Mouse (Mus musculus): ENCODE data around the gene Tppp.
"Not testable (repeated sequence)": the region's sequence is repeated elsewhere in the genome, so short reads cannot be mapped to it uniquely, and the experiment has no call there.

Tppp gene

DNA sequence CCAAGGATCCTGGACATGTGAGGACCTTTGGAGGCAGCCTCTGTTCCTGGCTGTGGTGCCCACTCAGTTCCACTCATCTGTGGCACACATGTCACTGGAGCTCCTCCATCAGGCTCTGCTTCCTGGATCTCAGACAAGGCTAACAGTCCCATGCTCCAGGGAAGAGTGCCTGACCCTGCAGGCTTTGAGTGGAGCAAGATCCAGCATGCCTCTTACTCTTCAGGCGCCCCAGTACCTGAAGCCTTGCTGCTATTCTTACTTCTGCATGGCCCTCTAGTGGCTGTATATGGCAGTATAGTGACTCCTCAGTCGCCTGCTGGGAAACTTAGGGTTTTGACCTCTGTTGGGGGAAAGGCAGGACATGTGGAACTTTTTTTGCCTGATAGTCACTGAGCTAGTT lies 17.0 kb downstream of the Tppp start:
- DNase-seq = peak; percentile 53

DNA sequence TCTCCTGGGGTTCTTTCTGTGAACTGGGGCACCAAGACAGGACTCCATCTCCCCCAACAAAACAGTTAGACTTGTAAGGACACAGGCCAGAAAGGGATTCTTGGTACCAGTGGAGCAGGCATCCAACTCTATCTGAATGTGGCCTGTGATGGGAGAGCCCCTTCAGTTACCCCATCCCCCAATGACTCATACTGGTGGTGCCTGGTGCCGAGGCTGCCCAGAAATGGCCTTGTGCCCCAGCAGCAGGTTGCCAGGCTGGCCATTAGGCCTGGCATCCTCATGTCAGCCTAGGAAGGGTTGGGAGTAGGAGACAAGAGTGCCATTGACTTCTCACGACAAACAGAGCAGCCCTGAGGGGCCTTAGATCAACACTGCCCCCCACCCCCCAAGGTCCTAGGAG lies 18.9 kb downstream of the Tppp start:
- no peak for DNase-seq

DNA sequence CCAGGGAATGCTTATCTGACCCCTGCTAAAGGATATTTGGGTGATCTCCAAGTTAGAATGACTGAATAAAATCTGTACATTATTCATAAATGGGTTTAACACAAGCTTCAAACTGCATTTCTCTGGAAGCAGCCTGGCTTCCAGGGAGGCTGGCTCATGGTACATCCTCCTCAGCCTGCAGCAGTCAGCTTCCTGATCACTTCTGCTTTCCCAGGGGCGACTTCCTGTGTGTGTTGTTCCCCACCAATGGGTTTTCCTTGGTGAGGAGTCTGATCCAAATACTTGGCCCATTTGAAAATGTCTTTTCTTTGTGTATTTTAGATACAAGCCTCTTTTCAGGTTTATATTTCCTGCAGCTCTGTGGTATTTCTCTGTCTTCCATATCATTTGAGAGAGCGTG lies 19.8 kb downstream of the Tppp start:
- no peak for DNase-seq

DNA sequence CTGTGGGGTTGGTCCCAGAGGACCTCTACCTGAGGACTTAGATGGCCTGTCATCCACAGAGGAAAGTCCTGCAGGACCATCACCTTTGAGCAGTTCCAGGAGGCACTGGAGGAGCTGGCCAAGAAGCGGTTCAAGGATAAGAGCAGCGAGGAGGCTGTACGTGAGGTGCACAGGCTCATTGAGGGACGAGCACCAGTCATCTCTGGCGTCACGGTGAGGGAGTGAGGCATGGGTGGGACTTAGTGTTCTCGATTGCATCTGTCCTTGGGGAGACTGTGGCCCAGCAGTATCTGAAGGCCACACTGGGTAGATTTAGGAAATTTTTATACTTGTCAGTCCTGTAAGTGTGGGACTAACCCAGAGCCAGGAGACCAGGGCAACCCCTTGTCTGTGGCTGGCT lies 21.5 kb downstream of the Tppp start:
- DNase-seq = no peak

DNA sequence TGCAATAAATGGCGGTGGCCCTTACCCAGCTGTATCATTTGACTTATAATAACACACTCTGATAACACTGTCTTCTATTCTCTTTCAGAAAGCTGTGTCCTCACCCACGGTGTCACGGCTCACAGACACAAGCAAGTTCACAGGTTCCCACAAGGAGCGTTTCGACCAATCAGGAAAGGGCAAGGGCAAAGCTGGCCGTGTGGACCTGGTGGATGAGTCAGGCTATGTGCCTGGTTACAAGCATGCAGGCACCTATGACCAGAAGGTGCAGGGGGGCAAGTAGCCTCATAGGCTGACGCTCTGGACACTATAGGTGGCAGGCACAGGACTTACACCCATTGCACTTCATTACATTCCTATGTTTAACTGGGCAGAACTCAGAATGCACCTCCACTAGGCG lies 21.9 kb downstream of the Tppp start:
- DNase-seq = no peak

DNA sequence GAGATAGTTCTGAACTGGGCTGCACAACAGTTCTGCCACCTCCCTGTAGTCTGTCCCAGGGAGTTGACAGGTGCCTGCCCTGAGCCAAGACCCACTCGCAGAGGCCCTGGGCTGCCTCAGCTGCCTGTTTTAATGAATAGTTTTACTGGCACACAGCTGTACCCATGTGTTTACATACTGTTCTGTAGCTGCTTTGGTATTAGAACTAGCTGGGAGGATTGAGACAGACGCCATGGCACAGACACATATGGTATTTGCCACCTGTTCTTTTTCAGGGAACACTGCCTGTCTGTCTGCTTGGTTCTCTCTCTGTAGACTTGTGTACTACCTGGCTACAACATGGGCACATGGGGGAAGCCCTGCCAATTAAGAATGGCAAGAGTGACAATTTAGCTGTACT lies 25.5 kb downstream of the Tppp start:
- no peak for DNase-seq

DNA sequence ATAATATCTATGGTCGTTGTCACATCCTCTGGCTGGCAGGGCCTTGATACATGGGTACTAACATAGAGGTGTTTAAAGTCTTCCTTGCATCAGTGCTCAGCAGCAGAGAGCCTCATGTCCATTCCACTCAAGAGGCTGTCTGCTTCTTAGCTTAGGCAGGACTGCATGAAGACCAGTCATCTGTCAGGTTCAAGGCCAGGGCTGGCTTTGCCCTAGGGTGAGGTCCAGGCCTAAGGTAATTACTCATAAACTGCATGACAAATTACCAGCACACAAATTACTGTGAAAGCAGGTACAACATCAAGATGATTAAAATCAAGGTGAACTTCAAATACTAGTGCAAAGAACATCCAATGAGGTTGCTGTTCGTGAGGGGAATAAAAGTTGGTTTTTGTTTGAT lies 26.6 kb downstream of the Tppp start:
- no peak for DNase-seq

DNA sequence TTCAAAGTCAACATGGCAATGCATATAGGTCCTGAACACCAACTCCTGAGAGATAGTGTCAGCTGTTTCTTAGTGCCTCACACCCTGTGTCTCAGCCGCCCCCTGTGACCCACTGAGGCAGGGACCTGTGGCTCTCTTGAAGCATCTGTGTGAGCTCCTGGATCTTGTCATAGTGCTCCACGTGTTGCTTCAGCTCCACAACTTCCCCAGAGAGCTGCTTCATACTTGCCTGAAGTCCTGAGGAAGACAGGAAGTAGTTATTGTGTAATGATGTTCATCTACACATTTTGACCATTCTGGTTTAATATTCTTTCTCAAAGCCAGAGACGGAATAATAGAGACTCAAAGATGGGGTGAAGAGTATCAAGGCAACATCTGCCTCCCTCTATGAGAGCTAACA lies 30.7 kb downstream of the Tppp start:
- no peak for DNase-seq

DNA sequence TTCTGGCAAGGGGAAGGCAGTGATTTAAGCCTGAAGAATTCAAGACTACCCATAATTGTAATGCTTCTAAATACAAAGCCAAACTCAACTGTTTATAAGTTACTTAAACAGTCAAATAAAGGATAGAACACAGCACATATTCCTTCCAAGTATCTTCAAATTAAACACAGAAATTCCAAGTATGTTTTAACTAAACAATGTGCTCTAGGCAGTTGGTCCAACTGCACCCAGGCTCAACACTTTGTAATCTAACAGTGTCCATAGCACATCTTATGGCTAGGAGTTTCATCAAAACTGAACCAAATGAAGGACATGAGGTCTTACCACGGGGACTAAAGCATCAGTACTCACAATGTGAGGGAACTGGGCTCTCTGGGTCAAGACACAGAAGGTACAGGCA lies 47.0 kb downstream of the Tppp start:
- no peak for DNase-seq

DNA sequence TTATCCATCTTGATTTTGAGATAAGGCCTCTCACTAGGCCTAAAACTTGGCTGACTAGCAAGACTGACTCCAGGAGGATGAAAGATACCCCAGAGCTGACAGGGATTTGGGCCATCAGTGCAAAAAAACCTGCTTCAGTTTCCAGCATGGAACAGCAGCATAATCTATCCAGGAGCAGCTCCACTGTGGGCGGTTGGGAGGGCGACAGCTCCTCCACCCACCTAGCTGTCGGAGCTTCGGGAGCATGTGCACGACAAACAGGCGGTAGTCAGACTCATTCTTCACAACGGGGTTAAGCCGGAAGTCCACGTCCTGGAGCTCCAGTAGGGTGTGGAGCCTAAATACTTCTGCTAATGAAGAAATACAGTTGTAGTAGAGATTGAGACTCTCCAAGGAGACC lies 48.9 kb downstream of the Tppp start:
- no peak for DNase-seq

DNA sequence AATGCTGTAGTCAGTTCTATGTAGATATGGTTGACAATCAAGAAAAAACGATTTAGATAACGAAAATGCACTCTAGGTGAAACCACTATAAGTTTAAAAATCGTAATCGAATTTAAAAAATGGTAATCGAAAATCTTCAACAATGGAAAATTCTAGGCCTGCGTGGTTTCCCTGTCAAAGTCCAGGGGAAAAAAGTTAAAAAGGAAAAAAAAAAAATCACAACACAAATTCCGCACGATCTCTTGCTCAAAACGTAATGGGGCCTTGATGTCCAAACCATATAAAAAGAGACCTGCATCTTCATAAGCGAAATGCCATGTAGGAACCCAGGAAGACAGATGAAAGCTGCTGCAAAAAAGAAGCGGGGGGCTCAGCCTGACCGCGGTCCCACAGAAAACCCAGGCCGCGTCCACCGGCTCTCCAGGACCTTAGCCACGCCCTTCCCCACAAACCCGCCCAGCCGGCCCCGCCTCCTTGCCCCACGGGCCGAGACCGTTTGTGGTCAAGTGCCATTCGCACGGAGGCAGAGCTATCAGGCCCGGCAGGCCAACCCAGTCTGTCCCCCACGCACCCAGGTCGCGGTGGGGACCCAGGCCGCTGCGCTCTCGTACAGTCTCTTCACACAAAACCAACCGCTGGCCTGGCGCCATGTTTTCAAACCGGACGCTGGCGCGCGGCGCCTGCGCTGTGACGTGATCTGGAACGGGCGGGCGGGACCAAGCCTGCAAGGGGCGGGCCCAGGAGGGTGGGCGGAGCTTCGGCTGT lies 52.6 kb downstream of the Tppp start, which contains the start of gene Cep72:
Gene Cep72 (minus strand): TSS at position 687 of the 765 bp plus-strand sequence.
- DNase-seq = peak; percentile 93

DNA sequence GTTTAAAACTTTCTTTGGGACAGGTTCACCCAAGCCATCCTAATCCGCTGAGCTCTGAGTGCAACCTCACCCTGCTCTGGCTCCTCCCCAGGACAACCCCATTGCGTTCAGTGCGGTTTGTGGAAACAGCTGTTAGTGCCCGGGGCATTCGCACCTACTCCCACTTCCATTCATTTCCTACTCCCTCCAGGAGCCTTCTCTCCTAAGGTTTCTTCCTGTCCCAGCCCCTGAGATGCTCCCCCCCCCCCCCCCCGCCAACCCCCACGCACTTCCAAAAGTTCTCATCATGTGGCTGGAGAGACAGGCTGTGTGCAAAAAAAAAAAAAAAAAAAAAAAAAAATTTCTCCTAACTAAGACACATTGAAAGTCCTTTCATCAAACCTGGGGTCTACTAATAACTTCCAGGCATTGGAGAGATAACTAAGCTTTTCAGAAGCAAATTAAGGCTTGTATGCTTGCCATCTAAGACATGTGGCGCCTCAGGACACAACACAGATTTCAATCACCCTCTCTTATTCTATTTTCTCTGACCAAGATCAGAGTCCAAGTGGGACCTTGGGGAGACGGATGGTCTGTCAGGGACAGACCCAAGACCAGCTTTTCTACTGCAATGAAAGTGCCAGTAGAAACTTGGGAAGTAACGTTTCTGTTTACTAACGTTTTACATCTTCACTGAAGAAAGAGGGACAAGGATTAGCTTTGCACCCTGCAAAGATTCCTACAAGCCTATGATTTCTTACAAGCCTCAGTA lies 53.3 kb downstream of the Tppp start:
- no peak for DNase-seq

DNA sequence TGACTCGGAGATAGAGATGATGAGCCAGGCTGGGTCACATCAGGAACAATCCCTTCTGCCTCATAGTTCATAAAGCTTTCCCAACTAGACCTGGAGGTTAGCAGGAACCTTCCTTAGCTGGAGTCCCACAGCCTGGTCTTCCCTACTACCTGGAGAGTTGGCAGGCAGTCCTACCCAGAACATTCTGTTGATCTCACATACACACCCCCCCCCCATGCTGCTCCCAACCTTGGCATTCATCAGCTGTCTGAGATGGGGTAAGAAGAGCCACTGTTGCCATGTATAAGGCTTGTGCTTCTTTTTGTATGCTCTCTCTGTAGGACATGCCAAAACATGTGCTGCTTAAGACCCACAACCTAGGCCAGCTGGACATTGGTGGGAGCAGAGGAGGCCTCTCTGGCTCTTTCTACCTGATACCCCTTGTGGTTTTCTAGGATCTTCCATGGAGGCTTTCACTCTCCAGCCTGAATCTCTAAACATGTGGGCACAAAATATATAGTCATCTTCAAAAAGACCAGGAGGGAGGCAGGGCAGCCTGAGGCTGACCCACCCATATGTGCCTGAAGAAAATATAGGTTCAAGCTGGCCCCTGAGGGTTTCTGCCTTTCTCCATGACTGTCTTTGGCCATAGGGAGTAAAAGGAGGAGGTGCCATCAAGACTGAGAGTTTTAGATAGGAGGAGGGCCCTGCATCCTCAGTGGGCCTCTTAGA lies 54.3 kb downstream of the Tppp start:
- DNase-seq = no peak

DNA sequence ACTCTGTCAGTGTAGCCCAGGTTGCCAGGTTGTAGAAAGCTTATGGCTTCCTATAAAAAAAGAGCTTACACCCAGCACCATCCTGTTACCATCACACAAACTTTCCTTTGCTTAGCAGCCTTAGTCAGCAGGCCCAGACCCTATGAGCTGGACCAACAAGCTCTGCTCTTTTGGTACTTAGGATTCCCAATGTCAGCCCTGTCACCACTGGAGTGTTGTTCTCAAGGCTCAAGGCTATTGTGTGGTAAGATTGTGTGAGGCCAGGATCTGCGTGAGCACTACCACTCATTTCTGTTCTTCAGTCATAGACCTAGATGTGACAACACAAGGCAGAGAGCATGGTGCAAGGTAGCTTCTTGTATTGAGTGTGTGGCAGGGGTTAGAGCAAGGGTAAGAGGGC lies 57.4 kb downstream of the Tppp start:
- no peak for DNase-seq

DNA sequence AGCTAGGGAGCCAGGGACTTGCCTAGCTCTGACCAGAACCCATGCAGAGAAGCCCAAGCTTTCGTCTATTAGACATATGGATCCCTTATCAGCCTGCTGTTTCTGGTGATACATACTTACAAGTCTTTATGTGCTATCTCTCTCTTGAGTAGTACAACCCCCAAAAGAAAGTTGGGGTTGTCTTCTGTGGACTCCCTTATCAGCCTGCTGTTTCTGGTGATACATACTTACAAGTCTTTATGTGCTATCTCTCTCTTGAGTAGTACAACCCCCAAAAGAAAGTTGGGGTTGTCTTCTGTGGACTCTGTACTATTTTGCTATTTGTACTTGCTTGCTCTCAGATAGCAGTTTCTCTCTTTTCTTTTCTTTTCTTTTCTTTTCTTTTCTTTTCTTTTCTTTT lies 62.0 kb downstream of the Tppp start:
- not testable (repeated sequence) for DNase-seq

DNA sequence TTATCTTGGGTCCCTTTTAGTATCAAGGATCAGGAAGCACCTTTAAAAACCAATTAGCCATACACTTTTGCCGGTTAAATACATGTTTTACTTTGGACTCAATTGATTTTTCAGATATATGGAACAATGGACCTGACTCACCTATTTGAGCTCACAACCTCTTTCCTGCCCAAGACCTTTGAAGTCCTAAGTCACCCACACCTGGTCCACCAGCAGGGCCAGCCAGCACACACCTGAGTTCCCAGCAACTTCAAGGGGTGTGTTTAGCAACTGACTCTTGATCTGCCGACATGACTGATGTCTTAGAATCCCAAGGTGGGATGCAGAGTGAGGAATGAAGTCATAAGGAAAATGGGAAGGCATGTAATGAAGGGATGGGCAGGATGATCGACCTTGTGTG lies 62.5 kb downstream of the Tppp start:
- no peak for DNase-seq

DNA sequence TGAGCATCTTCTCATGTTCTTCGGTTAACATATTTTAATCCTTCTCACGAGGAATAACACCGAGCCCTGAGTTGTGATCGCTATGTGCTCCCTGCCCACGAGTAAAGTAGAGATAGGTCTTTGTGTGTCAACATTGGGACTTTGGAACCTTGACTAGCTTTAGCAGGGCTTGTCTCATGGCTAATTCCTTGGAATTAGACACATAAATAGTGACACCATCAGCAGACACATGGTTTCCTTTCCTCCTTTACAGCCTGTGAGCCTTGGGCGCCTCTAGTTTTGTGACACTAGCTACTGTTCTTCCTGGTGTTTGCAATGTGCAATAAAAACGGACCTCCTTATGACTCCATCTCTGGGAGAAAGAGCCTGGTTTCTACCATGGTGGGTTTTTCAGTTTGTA lies 64.2 kb downstream of the Tppp start:
- DNase-seq = no peak
